Mouse (Mus musculus) liver, postnatal 0 days (tissue): ENCODE results near the gene Pdc.
"Not testable (repeated sequence)": the region's sequence is repeated elsewhere in the genome, so short reads cannot be mapped to it uniquely, and the experiment has no call there.

Source experiments
- CTCF ChIP-seq: sonication (generic); IDR thresholded peaks from 2 replicates; pipeline ENCODE4 v1.5.1; 2016; ENCODE audit warnings: antibody characterized with exemption, low read depth
- EP300 ChIP-seq: IDR thresholded peaks from 2 replicates; pipeline ENCODE4 v1.6.1; 2016; ENCODE audit warnings: antibody characterized with exemption, low read depth, mild to moderate bottlenecking

DNA sequence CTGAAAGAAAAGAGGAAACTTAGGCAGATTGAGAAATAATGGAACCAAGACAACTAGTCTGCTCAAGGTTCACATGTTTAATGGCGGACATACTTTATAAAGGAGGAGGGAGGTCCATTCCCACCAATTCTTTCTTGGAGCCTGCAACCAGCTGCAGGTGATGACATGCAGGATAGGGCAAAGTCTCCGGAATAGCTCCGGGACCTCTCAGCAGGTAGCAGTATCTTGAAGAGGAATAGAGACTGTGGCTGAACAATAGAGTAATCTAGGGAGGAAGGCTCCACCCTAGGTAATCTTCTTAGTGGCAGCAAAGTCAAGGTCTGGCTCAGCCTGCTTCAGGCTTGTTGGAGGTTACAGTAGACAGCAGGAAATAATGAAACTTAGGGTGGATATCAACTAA, 25.2 kb upstream of the Pdc start:
- not testable (repeated sequence) for TF ChIP-seq EP300, CTCF
